Mouse (Mus musculus) lung, adult 2 months (tissue): ENCODE measurements around the gene Nudt15.

Experiments used
- CTCF ChIP-seq: fragments of 200-500 bp; IDR thresholded peaks from 2 replicates; pipeline ENCODE4 v1.5.1; 2011; ENCODE audit warnings: mild to moderate bottlenecking, low read length, control low read depth; ENCODE audit not compliant: insufficient read depth
- POLR2A ChIP-seq: fragments of 200-500 bp; IDR thresholded peaks from 2 replicates; pipeline ENCODE4 v1.6.1; 2011; ENCODE audit warnings: low read depth, mild to moderate bottlenecking, control low read depth, low read length, borderline replicate concordance; ENCODE audit errors: extremely low read depth

DNA sequence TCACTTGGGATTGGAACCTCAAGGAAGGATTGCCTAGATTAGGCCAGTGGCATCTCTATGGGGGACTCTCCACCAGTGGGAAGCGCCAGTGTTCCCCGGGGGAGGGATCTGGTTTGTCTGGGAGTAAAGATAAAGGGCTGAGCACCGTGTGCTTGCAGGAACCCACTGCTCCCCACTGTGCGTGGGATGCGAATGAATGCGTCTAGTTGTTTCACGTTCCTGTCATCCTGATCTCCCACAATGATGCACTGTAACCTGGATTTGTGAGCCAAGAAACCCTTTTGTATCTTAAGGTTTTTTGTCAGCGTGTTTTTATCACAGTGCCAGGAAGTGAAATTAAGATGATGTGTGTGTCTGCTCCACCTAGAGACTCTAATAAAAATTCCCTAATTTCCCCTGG, 2.7 kb upstream of the Nudt15 start:
- TF ChIP-seq CTCF: no peak
- TF ChIP-seq POLR2A: no peak
